Comparison of ENCODE assay signal across 10 mouse cellular contexts in the genomic region with DNA sequence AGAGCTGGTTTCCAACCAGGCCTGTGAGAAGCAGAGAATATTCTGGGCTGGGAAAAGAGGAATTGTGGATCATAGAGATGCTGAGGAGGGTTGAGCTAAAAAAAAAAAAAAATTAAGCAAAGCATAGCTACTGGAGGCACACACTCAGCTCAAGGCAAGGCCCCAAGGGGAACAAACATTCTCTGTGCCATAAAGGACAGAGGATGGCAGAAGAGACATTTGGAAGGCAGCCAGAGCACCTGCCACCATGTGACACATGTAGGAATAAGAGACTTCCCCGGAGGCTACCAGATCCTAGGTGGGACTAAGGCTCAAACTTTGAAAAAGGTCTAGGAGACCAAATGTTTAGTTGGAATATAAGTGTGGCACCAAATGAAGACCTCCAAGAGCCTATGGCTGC.
DNase-seq lines count a peak whose midpoint lies in the region; ATAC-seq and TF ChIP-seq lines count a peak whose summit lies in the region.
"Had no signal": no experiment of that assay in that cellular context is flagged by ENCODE, and none has a peak within 500 bp of the region (broad histone marks: within the 10 kb centered on the region; RNA-seq: fewer than 3 reads in every experiment).

No protein-coding gene starts in this region.

- WGBS in heart, embryonic 14.5 days: 48% methylated on average over 1 of the region's 1 CpGs
- 28% methylated on average over 1 of the region's 1 CpGs for WGBS in forebrain, embryonic 16.5 days
- 61% methylated on average over 1 of the region's 1 CpGs for WGBS in midbrain, embryonic 12.5 days

- H3K4me3 ChIP-seq in heart, embryonic 14.5 days (ENCODE audit: control insufficient read depth in 1 of 2, insufficient read depth in 1 of 2, low read depth in 1 of 2, low read length in 2 of 2): no peak overlapping the region
- H3K4me3 ChIP-seq in forebrain, embryonic 16.5 days (replicated peaks; ENCODE audit: low read length): no peak overlapping the region
- no peak overlapping the region for H3K4me3 ChIP-seq in midbrain, embryonic 12.5 days

- no peak for DNase-seq in heart, postnatal 36 days
- peak; percentile 40 for DNase-seq in brain, embryonic 14.5 days (ENCODE audit: low read depth)
- no peak for DNase-seq in urinary bladder, postnatal 4 days (ENCODE audit: low spot score in 2 of 2)
- DNase-seq in left cerebral cortex, adult 18-20 months (ENCODE audit: low spot score in 2 of 2): no peak
- no peak for DNase-seq in kidney, postnatal 14 days
- DNase-seq: spleen, adult 18-20 months; thymus, postnatal 14 days had no signal

- H3K4me2 ChIP-seq in heart, embryonic 14.5 days (ENCODE audit: low read length): peak overlapping the region; percentile 28; the same call in 1 of the 2 replicates
- H3K4me2 ChIP-seq in forebrain, embryonic 16.5 days (ENCODE audit: low read length): no peak overlapping the region
- H3K4me2 ChIP-seq in midbrain, embryonic 12.5 days (replicated peaks): peak overlapping the region; percentile 45

- intact Hi-C loops in heart, postnatal 36 days (cut with DNase I): no loop called here

- no peaks in the 10 kb centered on the region for H3K36me3 ChIP-seq in heart, embryonic 14.5 days (ENCODE audit: control insufficient read depth, insufficient read depth, low read length)
- H3K36me3 ChIP-seq in forebrain, embryonic 16.5 days (ENCODE audit: control insufficient read depth, insufficient read depth): no peaks in the 10 kb centered on the region
- H3K36me3 ChIP-seq in midbrain, embryonic 12.5 days: no peaks in the 10 kb centered on the region

- ATAC-seq in heart, embryonic 14.5 days (ENCODE audit: insufficient number of reproducible peaks, insufficient read depth, low FRiP score, low read depth): no peak
- ATAC-seq in forebrain, embryonic 16.5 days: peak; percentile 5; the same call in 1 of the 2 replicates
- ATAC-seq in midbrain, embryonic 12.5 days (ENCODE audit: low FRiP score, low read depth): no peak

- peaks cover 15 to 20% of the 10 kb centered on the region in 2 experiments for H3K4me1 ChIP-seq in heart, embryonic 14.5 days (ENCODE audit: control insufficient read depth in 2 of 2, insufficient read depth in 2 of 2, low read length in 2 of 2)
- H3K4me1 ChIP-seq in forebrain, embryonic 16.5 days (replicated peaks; ENCODE audit: control insufficient read depth, insufficient read depth, low read length): peaks cover 16% of the 10 kb centered on the region
- peaks cover 23% of the 10 kb centered on the region for H3K4me1 ChIP-seq in midbrain, embryonic 12.5 days

- H3K27ac ChIP-seq in heart, embryonic 14.5 days (replicated peaks in 1 of 2; ENCODE audit: control insufficient read depth in 1 of 2, insufficient read depth in 1 of 2, low read depth in 2 of 2, low read length in 2 of 2): 0 out of 4 replicates have a peak overlapping the region, but pooled peaks of 1 of the 2 experiments have one; percentile 14
- no peak overlapping the region for H3K27ac ChIP-seq in forebrain, embryonic 16.5 days (ENCODE audit: low read length)
- no peak overlapping the region for H3K27ac ChIP-seq in midbrain, embryonic 12.5 days (replicated peaks)

- no peak for TF ChIP-seq POLR2A in brain, embryonic 14.5 days (IDR thresholded peaks at IDR 0.05; ENCODE audit: borderline replicate concordance, extremely low read depth, insufficient read depth, insufficient read length, poor library complexity, severe bottlenecking)

- no peaks in the 10 kb centered on the region for H3K27me3 ChIP-seq in heart, embryonic 14.5 days (ENCODE audit: control insufficient read depth, insufficient read depth, low read length)
- H3K27me3 ChIP-seq in forebrain, embryonic 16.5 days (replicated peaks; ENCODE audit: control insufficient read depth, insufficient read depth, low read length): no peaks in the 10 kb centered on the region
- H3K27me3 ChIP-seq in midbrain, embryonic 12.5 days: no peaks in the 10 kb centered on the region

- H3K9ac ChIP-seq in heart, embryonic 14.5 days (ENCODE audit: low read length): no peak overlapping the region
- no peak overlapping the region for H3K9ac ChIP-seq in forebrain, embryonic 16.5 days (replicated peaks; ENCODE audit: low read depth, low read length)
- 0 out of 2 replicates have a peak overlapping the region, but pooled peaks have one; percentile 2 for H3K9ac ChIP-seq in midbrain, embryonic 12.5 days (replicated peaks)

- TF ChIP-seq CTCF in brain, embryonic 14.5 days (IDR thresholded peaks at IDR 0.05; ENCODE audit: borderline replicate concordance, extremely low read depth, insufficient read depth, insufficient read length): no peak

- no peaks in the 10 kb centered on the region for H3K9me3 ChIP-seq in heart, embryonic 14.5 days (ENCODE audit: control insufficient read depth, low read length)
- H3K9me3 ChIP-seq in forebrain, embryonic 16.5 days (ENCODE audit: control insufficient read depth, low read length): no peaks in the 10 kb centered on the region
- H3K9me3 ChIP-seq in midbrain, embryonic 12.5 days: no peaks in the 10 kb centered on the region
